Mouse (Mus musculus): ENCODE measurements around the gene Krtap3-2. TPM values are rescaled to one million over a fixed set of nuclear protein-coding genes. Genes with fewer than 3 reads are reported as not detected.
A peak's percentile ranks its signal among the peaks of the same experiment; 100 is the strongest.
"Not testable (repeated sequence)": the region's sequence is repeated elsewhere in the genome, so short reads cannot be mapped to it uniquely, and the experiment has no call there.

The Krtap3-2 gene
- total RNA-seq (2022) = not detected

DNA sequence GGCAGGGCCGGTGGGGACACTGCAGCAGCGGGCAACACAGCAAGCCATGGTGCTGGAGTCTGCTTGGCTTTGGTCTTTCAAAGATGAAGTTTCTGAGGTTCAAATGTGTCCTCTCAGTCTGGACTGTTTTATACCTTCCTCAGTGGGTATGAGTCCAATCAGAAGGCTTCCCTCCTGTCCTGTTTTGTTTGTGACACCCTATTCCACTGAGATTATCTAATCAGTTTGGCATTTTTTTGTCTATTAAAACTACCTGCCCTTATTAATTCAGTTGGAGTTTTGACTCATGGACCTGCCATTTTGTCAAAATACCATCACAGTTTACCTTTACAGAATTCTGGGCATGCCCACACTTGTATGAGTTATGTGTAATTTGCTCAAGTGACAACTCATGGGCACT is at the start of gene Krtap3-2:
TSS of gene Krtap3-2 (minus strand) at position 101 of the 400 bp plus-strand sequence.
- DNase-seq (ENCODE audit: low spot score in 2 of 2) = no peak

DNA sequence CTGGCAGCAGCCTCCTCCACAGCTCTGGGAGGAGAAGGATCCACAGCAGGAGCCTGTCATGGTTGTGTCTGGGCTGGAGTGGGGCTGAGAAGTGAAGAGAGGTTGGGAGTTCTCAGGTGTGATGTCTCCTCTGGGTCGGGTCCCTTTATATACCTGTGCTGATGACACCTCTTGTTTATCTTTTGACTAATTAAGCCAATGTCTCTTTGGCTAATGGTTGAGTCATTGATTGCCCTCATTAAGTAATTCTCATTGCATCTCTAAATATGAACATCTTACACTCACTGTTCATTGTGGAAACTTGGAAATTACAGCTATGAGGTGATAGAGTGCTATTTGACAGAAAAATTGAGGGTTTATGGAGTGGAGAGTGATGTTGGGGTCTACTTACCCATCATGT is 46.6 kb upstream of the Krtap3-2 start, which contains the start of gene Gm11938:
TSS of gene Gm11938 (minus strand) at position 101 of the 400 bp plus-strand sequence.
- DNase-seq (ENCODE audit: low spot score in 2 of 2) = not testable (repeated sequence)

DNA sequence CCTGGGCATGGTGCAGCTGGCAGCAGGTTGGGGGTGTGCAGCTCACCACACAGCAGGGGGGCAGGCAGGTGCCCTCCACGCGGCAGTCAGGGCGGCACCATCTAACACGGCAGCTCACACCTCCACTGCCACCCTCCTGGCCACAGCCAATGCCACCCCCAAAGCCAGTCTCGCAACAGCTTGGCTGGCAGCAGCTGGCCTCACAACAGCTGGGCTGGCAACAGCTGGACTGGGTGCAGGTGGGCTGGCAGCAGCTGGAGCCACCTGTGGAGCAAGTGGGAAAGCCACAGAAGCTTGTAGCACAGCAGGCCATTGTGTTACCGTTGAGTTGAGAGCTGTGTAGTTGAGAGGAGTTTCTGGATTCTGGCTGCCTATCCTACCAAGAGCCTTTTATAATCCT is 41.1 kb upstream of the Krtap3-2 start, which contains the start of gene Krtap9-3:
TSS of gene Krtap9-3 (minus strand) at position 364 of the 400 bp plus-strand sequence.
- DNase-seq (ENCODE audit: low spot score in 2 of 2) = not testable (repeated sequence)

DNA sequence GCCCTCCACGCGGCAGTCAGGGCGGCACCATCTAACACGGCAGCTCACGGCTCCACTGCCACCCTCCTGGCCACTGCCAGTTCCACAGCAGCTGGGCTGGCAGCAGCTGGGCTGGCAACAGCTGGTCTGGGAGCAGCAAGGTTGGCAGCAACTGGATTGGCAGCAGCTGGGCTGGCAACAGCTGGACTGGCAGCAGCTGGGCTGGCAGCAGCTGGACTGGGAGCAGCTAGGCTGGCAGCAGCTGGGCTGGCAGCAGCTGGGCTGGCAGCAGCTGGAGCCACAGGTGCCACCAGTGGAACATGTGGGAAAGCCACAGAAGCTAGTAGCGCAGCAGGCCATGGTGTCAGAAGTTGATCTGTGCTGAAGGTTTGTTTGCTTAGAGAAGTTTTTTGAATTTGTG is 34.3 kb upstream of the Krtap3-2 start, which contains the start of gene Krtap1-3:
TSS of gene Krtap1-3 (minus strand) at position 359 of the 400 bp plus-strand sequence.
- DNase-seq (ENCODE audit: low spot score in 2 of 2) = no peak

DNA sequence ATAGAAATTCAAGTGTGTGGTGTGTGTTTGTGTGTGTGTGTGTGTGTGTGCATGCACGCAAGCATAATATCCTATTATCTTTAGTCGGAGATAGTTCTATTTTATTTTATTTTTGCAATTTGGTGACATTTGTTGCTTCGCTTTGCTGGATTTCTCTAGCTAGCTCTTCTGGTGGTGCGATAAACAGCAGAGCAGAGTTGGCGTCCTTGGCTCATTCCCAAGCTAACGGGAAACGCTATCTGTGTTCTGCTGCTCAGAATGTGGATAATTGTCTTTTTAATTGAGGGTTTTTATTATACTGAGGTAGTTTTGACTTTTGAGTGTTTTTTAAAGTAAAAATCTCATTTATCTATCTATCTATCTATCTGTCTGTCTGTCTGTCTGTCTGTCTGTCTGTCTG is 28.4 kb upstream of the Krtap3-2 start:
- DNase-seq (ENCODE audit: low spot score in 2 of 2) = peak; percentile 35 to 53

DNA sequence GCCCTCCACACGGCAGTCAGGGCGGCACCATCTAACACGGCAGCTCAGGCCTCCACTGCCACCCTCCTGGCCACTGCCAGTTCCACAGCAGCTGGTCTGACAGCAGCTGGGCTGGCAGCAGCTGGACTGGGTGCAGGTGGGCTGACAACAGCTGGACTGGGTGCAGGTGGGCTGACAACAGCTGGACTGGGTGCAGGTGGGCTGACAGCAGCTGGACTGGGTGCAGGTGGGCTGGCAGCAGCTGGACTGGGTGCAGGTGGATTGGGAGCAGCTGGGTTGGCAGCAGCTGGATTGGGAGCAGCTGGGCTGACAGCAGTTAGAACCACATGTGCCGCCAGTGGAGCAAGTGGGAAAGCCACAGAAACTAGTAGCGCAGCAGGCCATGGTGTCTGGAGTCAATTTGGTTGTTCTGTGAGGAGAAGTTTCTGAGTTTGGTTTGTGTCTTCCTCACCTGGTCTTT is 26.6 kb upstream of the Krtap3-2 start, which contains the start of gene Krtap1-4:
TSS of gene Krtap1-4 (minus strand) at position 410 of the 460 bp plus-strand sequence.
- no peak for DNase-seq (ENCODE audit: low spot score in 2 of 2)

DNA sequence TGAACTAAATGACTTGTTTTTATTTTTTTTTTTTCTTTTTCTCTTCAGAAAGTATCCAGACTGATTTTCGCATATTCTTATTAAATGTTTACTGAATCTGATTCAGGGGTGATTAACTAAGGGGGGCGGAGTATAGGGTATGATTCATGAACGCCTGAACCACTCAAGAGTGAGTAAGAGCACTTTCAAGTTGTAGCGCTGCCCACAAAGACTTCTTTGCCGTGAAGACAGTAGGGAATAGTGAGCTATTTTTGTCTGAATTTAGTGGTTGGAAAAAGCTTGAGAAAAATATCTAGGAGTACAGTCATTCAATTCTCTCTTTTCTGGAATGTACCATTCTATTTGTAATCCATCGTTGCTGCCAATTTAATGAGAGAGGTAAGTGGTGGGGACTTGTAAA is 24.9 kb upstream of the Krtap3-2 start:
- no peak for DNase-seq (ENCODE audit: low spot score in 2 of 2)

DNA sequence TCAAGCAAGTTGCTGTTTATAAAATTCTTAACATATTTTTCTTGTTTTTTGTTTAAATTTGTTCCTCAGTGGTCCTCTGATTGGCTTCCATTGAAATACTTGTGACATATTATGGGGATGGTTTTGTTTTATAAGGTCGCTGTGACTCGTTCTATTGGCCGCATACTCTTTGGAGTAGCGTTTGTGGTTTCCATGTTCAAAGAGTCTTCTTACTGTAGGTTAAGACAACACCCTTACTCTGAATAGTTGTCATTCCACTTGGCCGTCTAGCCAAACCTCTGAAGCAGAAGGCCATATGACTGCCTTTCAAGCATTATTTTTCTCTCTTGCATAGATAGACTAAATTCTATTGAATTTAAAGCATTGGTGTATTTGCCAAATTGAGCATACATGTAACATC is 24.4 kb upstream of the Krtap3-2 start:
- no peak for DNase-seq (ENCODE audit: low spot score in 2 of 2)

DNA sequence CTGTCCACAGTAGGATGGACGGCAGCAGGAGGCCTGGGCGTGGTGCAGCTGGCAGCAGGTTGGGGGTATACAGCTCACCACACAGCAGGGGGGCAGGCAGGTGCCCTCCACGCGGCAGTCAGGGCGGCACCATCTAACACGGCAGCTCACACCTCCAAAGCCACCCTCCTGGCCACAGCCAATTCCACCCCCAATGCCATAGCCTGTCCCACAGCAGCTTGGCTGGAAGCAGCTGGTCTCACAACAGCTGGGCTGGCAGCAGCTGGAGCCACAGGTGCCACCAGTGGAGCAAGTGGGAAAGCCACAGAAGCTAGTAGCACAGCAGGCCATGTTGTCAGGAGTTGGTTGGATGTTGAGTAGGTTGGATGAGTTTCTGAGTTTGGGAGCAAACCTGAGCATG is 24.0 kb upstream of the Krtap3-2 start, which contains the start of gene Krtap1-5:
TSS of gene Krtap1-5 (minus strand) at position 381 of the 400 bp plus-strand sequence.
- no peak for DNase-seq (ENCODE audit: low spot score in 2 of 2)

DNA sequence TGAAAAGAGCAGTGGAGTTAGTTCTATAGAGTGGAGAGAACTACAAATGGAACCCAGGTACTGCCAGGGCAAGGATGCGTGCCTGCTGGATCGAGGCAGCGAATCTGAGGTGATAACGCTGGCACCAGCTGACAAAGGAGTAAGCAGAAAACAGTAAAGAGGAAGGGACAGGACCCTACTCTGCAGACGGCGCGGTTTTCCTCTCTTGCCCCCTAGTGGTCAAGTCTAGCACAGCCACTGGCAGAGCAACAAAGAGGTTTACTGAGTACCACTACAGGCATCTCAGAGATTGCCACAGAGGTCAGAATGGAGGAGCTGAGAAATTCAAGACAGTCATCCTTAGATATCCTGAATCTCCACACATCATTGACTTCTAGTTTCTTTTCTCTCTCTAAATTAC is 17.5 kb upstream of the Krtap3-2 start:
- peak; percentile 24 to 65 for DNase-seq (ENCODE audit: low spot score in 2 of 2)

DNA sequence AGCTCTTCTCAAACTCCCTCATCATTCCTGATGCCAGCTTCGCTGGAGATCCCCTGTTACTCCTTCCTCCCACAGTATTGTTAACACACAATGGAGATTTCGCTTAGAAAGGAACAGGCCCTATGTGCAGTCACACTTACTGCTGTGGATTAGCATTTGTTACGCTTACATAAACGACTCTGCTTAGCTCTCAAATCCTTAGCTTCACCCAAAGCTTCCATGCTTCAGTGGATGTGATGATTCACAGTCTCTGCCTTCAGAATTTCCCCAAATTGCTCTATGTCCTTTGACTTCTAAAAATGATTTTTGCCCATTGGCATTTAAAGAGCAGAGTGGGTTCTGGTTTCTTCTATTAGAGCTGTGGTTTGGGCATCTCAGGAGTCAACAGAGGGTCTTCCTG is 16.5 kb upstream of the Krtap3-2 start:
- no peak for DNase-seq (ENCODE audit: low spot score in 2 of 2)

DNA sequence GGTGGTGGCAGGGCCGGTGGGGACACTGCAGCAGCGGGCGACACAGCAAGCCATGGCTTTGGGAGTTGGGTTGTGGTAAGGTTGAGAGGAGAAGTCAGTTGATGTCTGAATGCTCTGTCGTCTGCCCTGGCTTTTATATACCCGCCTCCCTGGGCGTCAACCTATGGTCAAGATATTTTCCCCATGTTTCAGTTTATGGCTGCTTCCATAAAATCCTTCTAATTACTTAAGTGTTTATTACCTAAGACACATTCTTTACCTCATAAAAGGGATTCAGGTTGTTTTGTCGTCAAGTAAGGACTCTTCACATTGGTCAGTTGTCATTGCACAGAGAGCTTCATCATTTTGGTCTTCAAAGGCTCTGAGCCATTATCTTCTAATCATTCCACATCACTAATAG is 9.9 kb upstream of the Krtap3-2 start, which contains the start of gene Krtap3-1:
TSS of gene Krtap3-1 (minus strand) at position 101 of the 400 bp plus-strand sequence.
- no peak for DNase-seq (ENCODE audit: low spot score in 2 of 2)

DNA sequence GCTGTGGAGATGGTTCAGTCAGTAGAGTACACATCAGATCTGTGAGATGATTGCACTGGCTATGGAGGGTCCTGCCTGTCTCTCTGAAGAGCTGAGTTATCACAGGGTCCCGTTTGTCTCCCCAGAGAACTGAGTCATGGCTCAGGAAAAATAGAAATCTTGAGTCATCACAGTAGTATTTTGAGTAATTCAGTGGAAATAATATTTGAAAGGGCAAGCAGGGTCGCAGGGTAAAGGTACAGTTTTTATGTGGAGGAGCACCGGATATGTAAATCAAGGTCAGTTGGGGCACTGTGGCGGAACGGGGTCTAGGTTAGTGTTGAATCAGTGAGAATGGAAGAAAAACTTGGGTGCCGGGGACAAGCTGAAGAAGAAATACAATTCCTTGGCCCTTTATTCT is 5.9 kb upstream of the Krtap3-2 start:
- DNase-seq (ENCODE audit: low spot score in 2 of 2) = no peak

DNA sequence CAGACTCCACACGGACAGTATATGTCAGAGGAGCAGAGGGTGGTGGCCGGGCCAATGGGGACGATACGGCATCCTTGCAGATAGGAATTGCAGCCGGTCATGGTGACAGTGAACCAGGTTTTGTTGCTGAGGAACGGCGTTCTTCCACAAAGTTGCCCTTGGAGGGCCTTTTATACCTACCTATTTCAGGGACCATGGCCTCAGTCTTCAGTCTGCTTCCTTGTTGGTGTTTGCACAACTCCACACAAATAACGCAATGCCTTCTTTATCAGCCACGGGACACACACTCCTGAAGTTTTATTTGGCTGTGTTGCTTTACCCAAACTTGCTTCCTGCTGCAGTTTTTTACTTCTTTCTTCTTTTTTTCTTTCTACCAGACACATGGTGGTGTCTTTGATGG is 2.7 kb upstream of the Krtap3-2 start, which contains the start of gene Gm11939:
TSS of gene Gm11939 (minus strand) at position 101 of the 400 bp plus-strand sequence.
- DNase-seq (ENCODE audit: low spot score in 2 of 2) = no peak

DNA sequence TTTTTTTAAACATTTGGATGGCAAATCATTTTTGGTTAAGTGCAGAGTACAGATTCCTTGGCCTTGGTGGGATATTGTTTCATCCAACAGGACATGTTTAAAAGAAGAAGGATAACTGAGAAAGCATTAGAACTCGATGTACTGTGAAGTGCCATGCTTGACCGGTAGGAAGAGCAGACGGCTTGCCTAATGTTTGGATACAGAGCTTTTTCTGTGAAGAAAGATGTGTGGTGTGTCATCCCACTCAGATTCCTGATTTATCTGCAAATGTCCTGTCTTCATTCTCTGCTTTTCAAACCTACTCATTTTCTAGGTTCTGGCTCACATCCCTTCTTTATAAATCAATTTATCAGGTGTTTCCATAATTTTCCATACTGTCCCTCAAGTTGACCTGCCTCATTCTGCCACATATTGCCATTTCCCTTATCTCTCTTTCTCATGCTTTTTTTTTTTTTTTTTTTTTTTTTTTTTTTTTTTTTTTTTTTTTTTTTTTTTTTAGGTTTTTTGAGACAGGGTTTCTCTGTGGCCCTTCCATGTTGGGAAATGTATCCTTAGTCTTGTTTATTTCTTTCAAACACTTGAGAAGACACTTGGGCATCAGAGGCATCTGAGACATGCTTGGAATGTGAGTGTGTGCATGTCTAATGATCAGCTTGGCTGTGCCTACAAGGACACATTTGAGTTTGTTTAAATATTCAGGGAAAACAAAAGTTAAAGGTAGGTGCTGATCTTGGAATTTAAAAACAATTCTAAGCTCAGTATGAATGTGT is 1.5 kb upstream of the Krtap3-2 start:
- no peak for DNase-seq (ENCODE audit: low spot score in 2 of 2)

DNA sequence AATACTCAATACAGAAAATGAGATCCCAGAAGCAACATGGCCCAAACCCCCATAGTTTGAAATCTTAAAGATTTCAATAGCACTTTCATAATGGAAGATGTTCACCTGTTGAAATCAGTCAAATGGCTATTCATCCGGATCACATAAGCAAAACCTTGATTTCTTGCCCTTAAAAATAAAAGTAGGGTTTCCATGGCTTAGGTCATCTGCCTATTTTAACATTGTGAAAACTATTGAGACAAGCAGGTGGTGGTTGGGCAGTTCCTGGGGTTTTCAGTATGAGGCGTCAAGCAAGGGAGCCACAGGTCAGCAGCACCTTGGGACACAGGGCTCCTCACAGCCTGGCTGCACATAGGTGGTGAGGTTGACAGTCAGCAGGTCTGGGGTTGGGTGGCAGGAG is 458 bp downstream of the Krtap3-2 start:
- DNase-seq (ENCODE audit: low spot score in 2 of 2) = no peak

DNA sequence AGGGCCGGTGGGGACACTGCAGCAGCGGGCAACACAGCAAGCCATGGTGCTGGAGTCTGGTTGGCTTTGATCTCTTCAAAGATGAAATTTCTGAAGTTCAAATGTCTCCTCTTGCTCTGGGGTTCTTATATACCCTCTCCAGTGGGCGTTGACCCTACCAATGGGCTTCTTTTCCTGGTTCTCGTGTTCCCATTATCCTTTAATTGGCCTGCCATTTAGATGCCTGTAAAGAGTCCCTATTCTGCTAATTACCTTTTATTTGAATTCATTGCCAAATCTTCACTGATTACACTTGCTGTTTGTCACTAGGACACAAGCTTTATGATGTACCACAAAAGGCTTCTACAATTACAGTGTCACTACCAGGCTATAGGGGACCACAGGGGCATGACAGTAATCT is 5.9 kb downstream of the Krtap3-2 start, which contains the start of gene Krtap3-3:
TSS of gene Krtap3-3 (minus strand) at position 101 of the 400 bp plus-strand sequence.
- no peak for DNase-seq (ENCODE audit: low spot score in 2 of 2)

DNA sequence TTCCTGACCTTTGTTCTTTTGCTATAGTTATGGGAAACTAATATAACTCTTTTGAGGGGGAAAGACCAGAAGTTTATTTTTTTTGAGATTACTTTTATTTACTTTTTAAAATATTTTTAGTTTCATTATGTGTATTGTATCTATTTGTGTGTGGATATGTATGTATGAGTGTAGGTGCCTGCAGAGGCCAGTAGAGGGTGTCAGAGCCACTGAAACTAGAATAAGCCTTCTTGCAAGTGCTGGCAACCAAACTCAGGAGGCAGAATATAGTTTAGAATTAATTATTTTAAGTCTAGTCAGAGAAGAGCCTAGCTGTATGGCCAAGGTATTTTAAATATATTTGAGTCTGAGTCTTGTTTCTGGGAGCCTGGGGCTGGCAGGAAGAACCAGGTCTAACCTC is 8.8 kb downstream of the Krtap3-2 start:
- DNase-seq (ENCODE audit: low spot score in 2 of 2) = no peak

DNA sequence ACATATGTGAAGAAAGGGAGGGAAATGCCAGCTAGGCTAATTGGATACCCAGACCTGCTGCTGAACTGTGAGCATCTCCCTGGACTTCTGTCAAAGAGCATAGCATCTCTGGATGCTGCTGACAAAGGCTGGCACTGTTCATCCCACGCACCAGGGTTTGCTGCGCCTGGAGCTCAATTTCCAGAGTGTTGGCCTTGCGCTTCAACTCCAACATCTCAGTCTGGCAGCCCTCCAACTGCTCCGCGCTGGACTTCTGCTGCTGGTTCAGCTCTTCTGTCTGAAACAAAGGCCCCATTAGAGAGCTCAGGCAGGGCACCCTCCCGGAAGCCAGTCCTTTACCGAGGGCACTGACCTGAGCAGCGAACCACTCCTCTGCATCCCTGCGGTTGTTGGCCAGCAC is 16.9 kb downstream of the Krtap3-2 start:
- peak; percentile 51 to 72 for DNase-seq (ENCODE audit: low spot score in 2 of 2)

DNA sequence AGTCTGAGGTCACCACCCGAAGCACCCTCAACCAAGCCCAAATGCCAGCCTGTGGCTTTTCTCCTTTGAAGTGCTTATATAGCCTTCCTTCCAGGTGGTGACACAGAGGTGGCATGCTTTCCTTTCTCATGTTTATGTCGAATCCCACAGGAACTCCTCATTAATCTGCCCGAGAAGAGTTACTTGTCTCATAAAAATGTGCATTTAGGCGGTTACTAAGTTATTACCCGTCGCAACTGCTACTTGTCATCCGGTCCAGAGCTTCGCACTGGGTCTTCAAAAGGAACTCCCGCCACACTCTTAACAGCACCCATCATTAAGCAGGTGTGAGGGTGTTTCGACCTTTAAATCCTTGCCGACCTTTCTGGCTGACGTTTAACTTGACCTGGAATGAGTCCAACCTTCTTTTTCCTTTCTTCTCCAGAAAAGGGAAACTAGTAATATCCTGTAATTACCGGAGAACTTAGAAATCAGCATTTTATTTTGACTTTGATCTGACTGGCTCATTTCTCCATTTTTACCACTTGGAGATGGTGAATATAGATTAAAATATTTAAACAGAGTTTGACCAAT is 35.3 kb downstream of the Krtap3-2 start, which contains the start of gene Krt39:
TSS of gene Krt39 (minus strand) at position 51 of the 573 bp plus-strand sequence.
- DNase-seq (ENCODE audit: low spot score in 2 of 2) = no peak

DNA sequence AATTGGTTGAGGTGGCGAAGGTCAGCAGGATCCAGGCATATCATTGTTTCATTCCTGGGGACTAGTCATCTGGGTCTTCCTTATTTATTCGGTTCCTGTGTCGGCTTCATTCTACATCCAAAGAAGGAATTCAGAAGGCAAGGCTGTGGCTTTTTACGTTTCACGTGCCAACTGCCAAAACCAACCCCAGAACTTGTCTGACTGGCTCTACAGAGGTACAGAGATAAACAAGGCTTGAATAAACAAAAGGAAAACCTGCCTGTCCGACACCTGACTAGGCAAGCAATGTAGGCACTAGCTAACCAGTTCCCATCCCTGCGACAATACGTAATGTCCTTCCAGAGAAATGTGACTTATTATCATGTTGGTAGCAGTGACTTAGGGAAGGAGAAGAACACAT is 42.6 kb downstream of the Krtap3-2 start:
- no peak for DNase-seq (ENCODE audit: low spot score in 2 of 2)

All from layer of hippocampus, adult 8-10 months (tissue).